Mouse (Mus musculus): ENCODE data around the gene Bcr. TPM values are rescaled to one million over a fixed set of nuclear protein-coding genes. Genes with fewer than 3 reads are reported as not detected.

Bcr gene
- polyA plus RNA-seq, 1 experiment from 2014 or later: 1.8 TPM

GRCm38 (mm10) chr10:75221936-75222610, 161.7 kb downstream of the Bcr start:
- WGBS (ENCODE audit: insufficient replicate concordance): 35% methylated on average over 4 of the region's 4 CpGs
- no peak overlapping the region for H3K4me3 ChIP-seq (ENCODE audit: low read depth, low read length)
- H3K36me3 ChIP-seq (ENCODE audit: control insufficient read depth, insufficient read depth): no peaks in the 10 kb centered on the region
- no peaks in the 10 kb centered on the region for H3K27me3 ChIP-seq (ENCODE audit: control insufficient read depth, insufficient read depth, low read depth, low read length)
- H3K9ac ChIP-seq (ENCODE audit: low read depth, low read length): no peak overlapping the region
- peaks cover 16% of the 10 kb centered on the region for H3K4me1 ChIP-seq (ENCODE audit: control insufficient read depth, low read depth, low read length)
- ATAC-seq (ENCODE audit: low read depth): peak; percentile 19; the same call in 1 of the 2 replicates
- H3K27ac ChIP-seq (ENCODE audit: low read length): peak overlapping the region; percentile 54; the same call in 1 of the 2 replicates
- no peak overlapping the region for H3K4me2 ChIP-seq (ENCODE audit: low read depth, low read length)
- H3K9me3 ChIP-seq (replicated peaks; ENCODE audit: control insufficient read depth, low read length): no peaks in the 10 kb centered on the region

GRCm38 (mm10) chr10:75222611-75222998, 162.2 kb downstream of the Bcr start:
- ATAC-seq (ENCODE audit: low read depth): peak; percentile 17; the same call in 1 of the 2 replicates
- no peak overlapping the region for H3K4me3 ChIP-seq (ENCODE audit: low read depth, low read length)
- H3K9ac ChIP-seq (ENCODE audit: low read depth, low read length): no peak overlapping the region
- no peaks in the 10 kb centered on the region for H3K9me3 ChIP-seq (replicated peaks; ENCODE audit: control insufficient read depth, low read length)
- no peaks in the 10 kb centered on the region for H3K27me3 ChIP-seq (ENCODE audit: control insufficient read depth, insufficient read depth, low read depth, low read length)
- no peaks in the 10 kb centered on the region for H3K36me3 ChIP-seq (ENCODE audit: control insufficient read depth, insufficient read depth)
- H3K4me1 ChIP-seq (ENCODE audit: control insufficient read depth, low read depth, low read length): peaks cover 16% of the 10 kb centered on the region
- H3K27ac ChIP-seq (ENCODE audit: low read length): peak overlapping the region; percentile 54; the same call in 1 of the 2 replicates
- WGBS (ENCODE audit: insufficient replicate concordance): 55% methylated on average over 5 of the region's 5 CpGs
- no peak overlapping the region for H3K4me2 ChIP-seq (ENCODE audit: low read depth, low read length)

GRCm38 (mm10) chr10:75224154-75224553, 163.8 kb downstream of the Bcr start:
- Histone ChIP-seq H3K4me3 (ENCODE audit: low read depth, low read length) (no peak overlapping the region), H3K9ac (ENCODE audit: low read depth, low read length) (no peak overlapping the region), H3K4me1 (ENCODE audit: control insufficient read depth, low read depth, low read length) (peaks cover 16% of the 10 kb centered on the region), H3K36me3 (ENCODE audit: control insufficient read depth, insufficient read depth) (no peaks in the 10 kb centered on the region), H3K27ac (ENCODE audit: low read length) (no peak overlapping the region), H3K4me2 (ENCODE audit: low read depth, low read length) (no peak overlapping the region), H3K27me3 (ENCODE audit: control insufficient read depth, insufficient read depth, low read depth, low read length) (no peaks in the 10 kb centered on the region), H3K9me3 (replicated peaks; ENCODE audit: control insufficient read depth, low read length) (no peaks in the 10 kb centered on the region)
- no peak for ATAC-seq (ENCODE audit: low read depth)
- WGBS (ENCODE audit: insufficient replicate concordance): 70% methylated on average over 3 of the region's 3 CpGs

- ATAC-seq (ENCODE audit: low read depth): no peak
- Histone ChIP-seq H3K4me2 (ENCODE audit: low read depth, low read length) (no peak overlapping the region), H3K27ac (ENCODE audit: low read length) (no peak overlapping the region), H3K4me3 (ENCODE audit: low read depth, low read length) (no peak overlapping the region), H3K27me3 (ENCODE audit: control insufficient read depth, insufficient read depth, low read depth, low read length) (no peaks in the 10 kb centered on the region), H3K9ac (ENCODE audit: low read depth, low read length) (no peak overlapping the region), H3K4me1 (ENCODE audit: control insufficient read depth, low read depth, low read length) (peaks cover 16% of the 10 kb centered on the region), H3K36me3 (ENCODE audit: control insufficient read depth, insufficient read depth) (no peaks in the 10 kb centered on the region), H3K9me3 (replicated peaks; ENCODE audit: control insufficient read depth, low read length) (no peaks in the 10 kb centered on the region)
- WGBS (ENCODE audit: insufficient replicate concordance): no CpG with 5 or more reads among the region's 2 CpGs
Observed at GRCm38 (mm10) chr10:75224630-75225029, 164.2 kb downstream of the Bcr start.

- no peak overlapping the region for H3K27ac ChIP-seq (ENCODE audit: low read length)
- H3K9me3 ChIP-seq (replicated peaks; ENCODE audit: control insufficient read depth, low read length): no peaks in the 10 kb centered on the region
- no peaks in the 10 kb centered on the region for H3K36me3 ChIP-seq (ENCODE audit: control insufficient read depth, insufficient read depth)
- no peaks in the 10 kb centered on the region for H3K27me3 ChIP-seq (ENCODE audit: control insufficient read depth, insufficient read depth, low read depth, low read length)
- H3K9ac ChIP-seq (ENCODE audit: low read depth, low read length): no peak overlapping the region
- H3K4me3 ChIP-seq (ENCODE audit: low read depth, low read length): no peak overlapping the region
- WGBS (ENCODE audit: insufficient replicate concordance): 45% methylated on average over 3 of the region's 3 CpGs
- ATAC-seq (ENCODE audit: low read depth): no peak
- no peak overlapping the region for H3K4me2 ChIP-seq (ENCODE audit: low read depth, low read length)
- H3K4me1 ChIP-seq (ENCODE audit: control insufficient read depth, low read depth, low read length): peaks cover 3% of the 10 kb centered on the region
Observed at GRCm38 (mm10) chr10:75227381-75227780, 167.0 kb downstream of the Bcr start.

- H3K4me3 ChIP-seq (ENCODE audit: low read depth, low read length): no peak overlapping the region
- H3K4me1 ChIP-seq (ENCODE audit: control insufficient read depth, low read depth, low read length): peaks cover 3% of the 10 kb centered on the region
- no peaks in the 10 kb centered on the region for H3K27me3 ChIP-seq (ENCODE audit: control insufficient read depth, insufficient read depth, low read depth, low read length)
- 75% methylated on average over 4 of the region's 4 CpGs for WGBS (ENCODE audit: insufficient replicate concordance)
- no peak overlapping the region for H3K4me2 ChIP-seq (ENCODE audit: low read depth, low read length)
- H3K9me3 ChIP-seq (replicated peaks; ENCODE audit: control insufficient read depth, low read length): no peaks in the 10 kb centered on the region
- no peak overlapping the region for H3K9ac ChIP-seq (ENCODE audit: low read depth, low read length)
- H3K27ac ChIP-seq (ENCODE audit: low read length): no peak overlapping the region
- no peaks in the 10 kb centered on the region for H3K36me3 ChIP-seq (ENCODE audit: control insufficient read depth, insufficient read depth)
- no peak for ATAC-seq (ENCODE audit: low read depth)
Observed at GRCm38 (mm10) chr10:75230572-75230971, 170.2 kb downstream of the Bcr start.

- H3K27me3 ChIP-seq (ENCODE audit: control insufficient read depth, insufficient read depth, low read depth, low read length): no peaks in the 10 kb centered on the region
- peaks cover 3% of the 10 kb centered on the region for H3K4me1 ChIP-seq (ENCODE audit: control insufficient read depth, low read depth, low read length)
- H3K4me3 ChIP-seq (ENCODE audit: low read depth, low read length): no peak overlapping the region
- WGBS (ENCODE audit: insufficient replicate concordance): 73% methylated on average over 1 of the region's 1 CpGs
- no peak for ATAC-seq (ENCODE audit: low read depth)
- no peak overlapping the region for H3K27ac ChIP-seq (ENCODE audit: low read length)
- no peak overlapping the region for H3K4me2 ChIP-seq (ENCODE audit: low read depth, low read length)
- H3K9ac ChIP-seq (ENCODE audit: low read depth, low read length): no peak overlapping the region
- no peaks in the 10 kb centered on the region for H3K36me3 ChIP-seq (ENCODE audit: control insufficient read depth, insufficient read depth)
- H3K9me3 ChIP-seq (replicated peaks; ENCODE audit: control insufficient read depth, low read length): no peaks in the 10 kb centered on the region
Observed at GRCm38 (mm10) chr10:75231876-75232275, 171.5 kb downstream of the Bcr start.

GRCm38 (mm10) chr10:75232612-75233155, 172.3 kb downstream of the Bcr start:
- WGBS (ENCODE audit: insufficient replicate concordance): 75% methylated on average over 4 of the region's 4 CpGs
- H3K36me3 ChIP-seq (ENCODE audit: control insufficient read depth, insufficient read depth): no peaks in the 10 kb centered on the region
- H3K9me3 ChIP-seq (replicated peaks; ENCODE audit: control insufficient read depth, low read length): no peaks in the 10 kb centered on the region
- no peak overlapping the region for H3K4me2 ChIP-seq (ENCODE audit: low read depth, low read length)
- no peak overlapping the region for H3K4me3 ChIP-seq (ENCODE audit: low read depth, low read length)
- no peak for ATAC-seq (ENCODE audit: low read depth)
- no peak overlapping the region for H3K9ac ChIP-seq (ENCODE audit: low read depth, low read length)
- H3K27ac ChIP-seq (ENCODE audit: low read length): no peak overlapping the region
- no peaks in the 10 kb centered on the region for H3K27me3 ChIP-seq (ENCODE audit: control insufficient read depth, insufficient read depth, low read depth, low read length)
- H3K4me1 ChIP-seq (ENCODE audit: control insufficient read depth, low read depth, low read length): peaks cover 3% of the 10 kb centered on the region

GRCm38 (mm10) chr10:75233489-75233888, 173.1 kb downstream of the Bcr start:
- H3K4me1 ChIP-seq (ENCODE audit: control insufficient read depth, low read depth, low read length): peaks cover 3% of the 10 kb centered on the region
- H3K4me2 ChIP-seq (ENCODE audit: low read depth, low read length): no peak overlapping the region
- ATAC-seq (ENCODE audit: low read depth): peak; percentile 58; the same call in 1 of the 2 replicates
- H3K27me3 ChIP-seq (ENCODE audit: control insufficient read depth, insufficient read depth, low read depth, low read length): no peaks in the 10 kb centered on the region
- 77% methylated on average over 2 of the region's 2 CpGs for WGBS (ENCODE audit: insufficient replicate concordance)
- H3K9ac ChIP-seq (ENCODE audit: low read depth, low read length): no peak overlapping the region
- H3K27ac ChIP-seq (ENCODE audit: low read length): no peak overlapping the region
- H3K9me3 ChIP-seq (replicated peaks; ENCODE audit: control insufficient read depth, low read length): no peaks in the 10 kb centered on the region
- no peaks in the 10 kb centered on the region for H3K36me3 ChIP-seq (ENCODE audit: control insufficient read depth, insufficient read depth)
- H3K4me3 ChIP-seq (ENCODE audit: low read depth, low read length): no peak overlapping the region
